Mouse (Mus musculus): ENCODE results near the gene Nectin4. TPM values are rescaled to one million over a fixed set of nuclear protein-coding genes. Genes with fewer than 3 reads are reported as not detected.
A peak's percentile ranks its signal among the peaks of the same experiment; 100 is the strongest.
"Not testable (repeated sequence)": the region's sequence is repeated elsewhere in the genome, so short reads cannot be mapped to it uniquely, and the experiment has no call there.

Nectin4 gene
- total RNA-seq (2014; rRNA removed), result 1.0 and 2.0 TPM in 2 replicates
- 1.3 and 1.8 TPM in 2 replicates for polyA plus RNA-seq (2015; fragmentation: Nextera tagmentation; extraction: Ambion mirVana)

GRCm38 (mm10) chr1:171369845-171370556 is at the start of gene Nectin4:
Gene Nectin4, plus strand, starts transcription at chr1:171370099.
- no peak for ATAC-seq
- Histone ChIP-seq H3K9me3 (ENCODE audit: low read length) (no peaks in the 10 kb centered on the region), H3K27ac (ENCODE audit: low read depth, low read length) (no peak within 1 kb of the TSS), H3K4me1 (ENCODE audit: insufficient read depth) (no peaks in the 10 kb centered on the region), H3K9ac (no peak within 1 kb of the TSS), H3K4me3 (ENCODE audit: low read depth, low read length) (no peak within 1 kb of the TSS), H3K27me3 (ENCODE audit: insufficient read depth, low read length) (no peaks in the 10 kb centered on the region), H3K36me3 (ENCODE audit: insufficient read depth) (no peaks in the 10 kb centered on the region), H3K4me2 (ENCODE audit: low read depth) (no peak within 1 kb of the TSS)
- no peak for DNase-seq
- 34% methylated on average over 20 of the region's 20 CpGs for WGBS
- no peak for TF ChIP-seq CTCF (IDR thresholded peaks at IDR 0.05; ENCODE audit: low read depth)

- H3K36me3 ChIP-seq (ENCODE audit: insufficient read depth), result no peaks in the 10 kb centered on the region
- H3K9me3 ChIP-seq (ENCODE audit: low read length), result no peaks in the 10 kb centered on the region
- no peak for ATAC-seq
- no peaks in the 10 kb centered on the region for H3K4me1 ChIP-seq (ENCODE audit: insufficient read depth)
- no peak overlapping the region for H3K9ac ChIP-seq
- no peak for TF ChIP-seq CTCF (IDR thresholded peaks at IDR 0.05; ENCODE audit: low read depth)
- WGBS, result 12% methylated on average over 5 of the region's 5 CpGs
- no peak overlapping the region for H3K4me2 ChIP-seq (ENCODE audit: low read depth)
- no peak overlapping the region for H3K27ac ChIP-seq (ENCODE audit: low read depth, low read length)
- DNase-seq, result no peak
- no peak overlapping the region for H3K4me3 ChIP-seq (ENCODE audit: low read depth, low read length)
- H3K27me3 ChIP-seq (ENCODE audit: insufficient read depth, low read length), result no peaks in the 10 kb centered on the region
These were observed 49.7 kb upstream of the Nectin4 start for GRCm38 (mm10) chr1:171320151-171320550.

- ATAC-seq, result peak; percentile 18; the same call in 1 of the 2 replicates
- Histone ChIP-seq H3K36me3 (ENCODE audit: insufficient read depth) (no peaks in the 10 kb centered on the region), H3K27ac (ENCODE audit: low read depth, low read length) (no peak overlapping the region), H3K4me2 (ENCODE audit: low read depth) (no peak overlapping the region), H3K27me3 (ENCODE audit: insufficient read depth, low read length) (no peaks in the 10 kb centered on the region), H3K4me1 (ENCODE audit: insufficient read depth) (no peaks in the 10 kb centered on the region), H3K9me3 (ENCODE audit: low read length) (no peaks in the 10 kb centered on the region), H3K4me3 (ENCODE audit: low read depth, low read length) (no peak overlapping the region), H3K9ac (no peak overlapping the region)
- peak; percentile 47 for DNase-seq
- TF ChIP-seq CTCF (IDR thresholded peaks at IDR 0.05; ENCODE audit: low read depth), result peak; percentile 70
These were observed 48.5 kb upstream of the Nectin4 start for GRCm38 (mm10) chr1:171321415-171321814.

GRCm38 (mm10) chr1:171322012-171322411 is 47.9 kb upstream of the Nectin4 start:
- TF ChIP-seq CTCF (IDR thresholded peaks at IDR 0.05; ENCODE audit: low read depth), result no peak
- H3K9me3 ChIP-seq (ENCODE audit: low read length), result no peaks in the 10 kb centered on the region
- ATAC-seq (no peak), DNase-seq (no peak)
- H3K4me2 ChIP-seq (ENCODE audit: low read depth), result no peak overlapping the region
- no peaks in the 10 kb centered on the region; the same call in 1 of the 2 replicates for H3K4me1 ChIP-seq (ENCODE audit: insufficient read depth)
- no peaks in the 10 kb centered on the region for H3K36me3 ChIP-seq (ENCODE audit: insufficient read depth)
- WGBS, result 92% methylated on average over 1 of the region's 1 CpGs
- H3K9ac ChIP-seq, result no peak overlapping the region
- H3K27me3 ChIP-seq (ENCODE audit: insufficient read depth, low read length), result no peaks in the 10 kb centered on the region
- no peak overlapping the region for H3K4me3 ChIP-seq (ENCODE audit: low read depth, low read length)
- no peak overlapping the region for H3K27ac ChIP-seq (ENCODE audit: low read depth, low read length)

- no peak for TF ChIP-seq CTCF (IDR thresholded peaks at IDR 0.05; ENCODE audit: low read depth)
- Histone ChIP-seq H3K27me3 (ENCODE audit: insufficient read depth, low read length) (no peaks in the 10 kb centered on the region), H3K4me3 (ENCODE audit: low read depth, low read length) (no peak overlapping the region), H3K4me2 (ENCODE audit: low read depth) (no peak overlapping the region), H3K9me3 (ENCODE audit: low read length) (no peaks in the 10 kb centered on the region), H3K9ac (no peak overlapping the region), H3K36me3 (ENCODE audit: insufficient read depth) (no peaks in the 10 kb centered on the region), H3K27ac (ENCODE audit: low read depth, low read length) (no peak overlapping the region), H3K4me1 (ENCODE audit: insufficient read depth) (peaks cover 16% of the 10 kb centered on the region)
- ATAC-seq (no peak), DNase-seq (no peak)
- WGBS, result 88% methylated on average over 2 of the region's 2 CpGs
These were observed 44.3 kb upstream of the Nectin4 start for GRCm38 (mm10) chr1:171325571-171325970.

- H3K9me3 ChIP-seq (ENCODE audit: low read length); H3K36me3 ChIP-seq (ENCODE audit: insufficient read depth); H3K4me3 ChIP-seq (ENCODE audit: low read depth, low read length); H3K4me2 ChIP-seq (ENCODE audit: low read depth); H3K9ac ChIP-seq; DNase-seq; ATAC-seq; H3K27ac ChIP-seq (ENCODE audit: low read depth, low read length); H3K27me3 ChIP-seq (ENCODE audit: insufficient read depth, low read length): not testable (repeated sequence)
- H3K4me1 ChIP-seq (ENCODE audit: insufficient read depth), result peaks cover 23% of the 10 kb centered on the region
- 92% methylated on average over 4 of the region's 4 CpGs for WGBS
These were observed 43.3 kb upstream of the Nectin4 start for GRCm38 (mm10) chr1:171326588-171326987.

- Histone ChIP-seq H3K4me3 (ENCODE audit: low read depth, low read length) (peak overlapping the region; percentile 98), H3K4me2 (ENCODE audit: low read depth) (peak overlapping the region; percentile 74), H3K27ac (ENCODE audit: low read depth, low read length) (peak overlapping the region; percentile 99), H3K4me1 (ENCODE audit: insufficient read depth) (peaks cover 23% of the 10 kb centered on the region), H3K36me3 (ENCODE audit: insufficient read depth) (no peaks in the 10 kb centered on the region; the same call in 1 of the 2 replicates), H3K9ac (peak overlapping the region; percentile 98), H3K27me3 (ENCODE audit: insufficient read depth, low read length) (no peaks in the 10 kb centered on the region), H3K9me3 (ENCODE audit: low read length) (no peaks in the 10 kb centered on the region)
- DNase-seq (no peak), ATAC-seq (no peak)
- WGBS, result 32% methylated on average over 9 of the region's 9 CpGs
- no peak for TF ChIP-seq CTCF (IDR thresholded peaks at IDR 0.05; ENCODE audit: low read depth)
These were observed 41.7 kb upstream of the Nectin4 start for GRCm38 (mm10) chr1:171328244-171328643.

All from forebrain, postnatal 0 days (tissue).